Mouse (Mus musculus): ENCODE results near the gene Olfr1432.

DNA sequence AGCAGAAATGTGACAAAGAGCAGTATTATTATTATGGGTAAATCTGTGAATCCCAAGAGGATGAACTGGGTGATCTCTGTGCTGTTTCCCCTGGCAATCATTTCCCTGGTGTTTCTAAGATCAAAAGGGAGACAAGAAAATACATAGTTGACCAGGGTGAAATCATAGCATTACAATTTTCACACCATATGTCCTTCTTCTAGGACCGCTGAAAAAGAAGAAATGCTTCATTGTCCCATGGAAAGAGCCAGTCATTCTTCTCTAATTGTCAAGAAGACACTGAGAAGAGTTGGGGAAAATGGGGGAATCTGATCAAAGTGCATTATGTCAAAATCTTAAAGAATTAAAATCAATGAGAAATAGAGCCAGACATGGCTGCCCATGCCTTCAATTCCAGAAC is 9.2 kb upstream of the Olfr1432 start, which contains the start of gene Olfr262:
- no peak for TF ChIP-seq MYOD1 (IDR thresholded peaks at IDR 0.05; ENCODE audit: control insufficient read depth, insufficient read length, low read depth)
- TF ChIP-seq MYOG (IDR thresholded peaks at IDR 0.05; ENCODE audit: control insufficient read depth, extremely low read depth, insufficient read length), result no peak
- no peak for TF ChIP-seq CTCF (IDR thresholded peaks at IDR 0.05; ENCODE audit: control insufficient read depth, insufficient read depth, insufficient read length)
- TF ChIP-seq MAX (IDR thresholded peaks at IDR 0.05), result no peak
- TF ChIP-seq USF1 (IDR thresholded peaks at IDR 0.05; ENCODE audit: low read depth), result no peak
- TF ChIP-seq CEBPB (IDR thresholded peaks at IDR 0.05; ENCODE audit: low read depth), result no peak
- TF ChIP-seq FOSL1 (IDR thresholded peaks at IDR 0.05; ENCODE audit: insufficient read depth, low read length, poor library complexity, severe bottlenecking), result no peak
